Mouse (Mus musculus): ENCODE data around the gene Arhgef38.

- TF ChIP-seq CTCF (IDR thresholded peaks at IDR 0.05; ENCODE audit: insufficient read depth, low read length) = no peak
- no peak for TF ChIP-seq POLR2A (IDR thresholded peaks at IDR 0.05; ENCODE audit: borderline replicate concordance, extremely low read depth, low read depth, low read length)
These were observed 5.2 kb downstream of the Arhgef38 start for GRCm38 (mm10) chr3:133229594-133229993.
